13 mouse cellular contexts compared by ENCODE assay signal in the genomic region with DNA sequence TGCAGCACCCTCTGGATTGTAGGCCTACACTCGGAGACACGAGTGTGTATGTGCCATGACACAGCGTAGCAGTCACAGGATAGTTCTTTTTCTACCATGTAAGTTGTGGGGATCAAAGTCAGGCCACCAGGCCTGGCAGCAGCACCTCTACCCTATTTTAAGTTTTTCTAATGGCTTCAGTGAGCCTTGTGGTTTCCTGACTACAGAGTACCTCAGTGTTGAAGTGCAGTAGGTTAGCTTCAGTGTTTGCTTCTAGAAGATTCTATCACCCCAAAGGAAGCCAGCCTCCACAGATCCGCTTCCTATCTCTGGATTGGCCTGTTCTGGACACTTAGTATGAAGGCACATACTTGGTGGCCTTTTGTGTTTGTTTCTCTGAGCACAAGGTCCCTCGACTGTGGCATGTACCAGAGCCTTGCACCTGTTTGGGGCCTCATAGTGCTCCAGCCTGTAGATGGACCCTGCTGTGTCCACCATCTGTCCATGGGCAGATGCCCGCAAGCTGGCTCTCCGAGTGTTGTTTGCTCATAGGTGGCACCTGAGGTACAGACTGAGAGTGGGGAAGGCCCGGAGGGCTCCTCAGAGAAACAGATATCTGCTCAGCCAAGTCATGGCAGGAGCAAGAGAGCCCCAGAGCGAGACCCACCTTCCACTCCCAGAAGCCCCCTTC. TPM values are rescaled to one million over a fixed set of nuclear protein-coding genes. Genes with fewer than 3 reads are reported as not detected.
DNase-seq lines count a peak whose midpoint lies in the region; ATAC-seq lines count a peak whose summit lies in the region.
"Had no signal": no experiment of that assay in that cellular context is flagged by ENCODE, and none has a peak within 500 bp of the region (broad histone marks: within the 10 kb centered on the region; RNA-seq: fewer than 3 reads in every experiment).

No protein-coding gene starts in this region.

- no peaks in the 10 kb centered on the region for H3K4me1 ChIP-seq in heart, embryonic 12.5 days (replicated peaks)
- H3K4me1 ChIP-seq: embryonic facial prominence, embryonic 12.5 days; hindbrain, embryonic 15.5 days had no signal

- peak; percentile 45; the same call in 1 of the 2 replicates for ATAC-seq in cerebellum, adult (ENCODE audit: insufficient number of reproducible peaks, low FRiP score, low TSS enrichment)
- ATAC-seq in common myeloid progenitor, adult 5-6 weeks (replicated peaks; ENCODE audit: low read depth, poor library complexity, severe bottlenecking), result 0 out of 2 replicates have a peak, but pooled peaks have one; percentile 1
- ATAC-seq in heart, embryonic 12.5 days (ENCODE audit: insufficient number of reproducible peaks, low FRiP score), result no peak

- no peaks in the 10 kb centered on the region for H3K27me3 ChIP-seq in splenic B cell, adult 2 months (ENCODE audit: control insufficient read depth, insufficient read depth, low read length, poor library complexity, severe bottlenecking)
- no peaks in the 10 kb centered on the region for H3K27me3 ChIP-seq in heart, embryonic 12.5 days (replicated peaks)
- H3K27me3 ChIP-seq: embryonic facial prominence, embryonic 12.5 days; hindbrain, embryonic 15.5 days; stomach, embryonic 15.5 days had no signal

- peaks cover 4% of the 10 kb centered on the region for H3K36me3 ChIP-seq in splenic B cell, adult 2 months (ENCODE audit: control insufficient read depth, insufficient read depth, low read length, poor library complexity, severe bottlenecking)
- H3K36me3 ChIP-seq in heart, embryonic 12.5 days, result peaks cover 80% of the 10 kb centered on the region

- no peak overlapping the region for H3K4me3 ChIP-seq in heart, embryonic 12.5 days
- H3K4me3 ChIP-seq: embryonic facial prominence, embryonic 12.5 days; hindbrain, embryonic 15.5 days; layer of hippocampus, adult 2 months; stomach, embryonic 15.5 days had no signal

- no peak overlapping the region for H3K9ac ChIP-seq in heart, embryonic 12.5 days
- H3K9ac ChIP-seq: embryonic facial prominence, embryonic 12.5 days; hindbrain, embryonic 15.5 days; stomach, embryonic 15.5 days had no signal

- H3K9me3 ChIP-seq in heart, embryonic 12.5 days (replicated peaks), result no peaks in the 10 kb centered on the region
- H3K9me3 ChIP-seq: embryonic facial prominence, embryonic 12.5 days; hindbrain, embryonic 15.5 days; stomach, embryonic 15.5 days had no signal

- WGBS in heart, embryonic 12.5 days, result 89% methylated on average over 9 of the region's 9 CpGs

- H3K4me2 ChIP-seq in heart, embryonic 12.5 days, result no peak overlapping the region
- H3K4me2 ChIP-seq: embryonic facial prominence, embryonic 12.5 days; hindbrain, embryonic 15.5 days; stomach, embryonic 15.5 days had no signal

- no peak for DNase-seq in cerebellum, postnatal 4 days (ENCODE audit: low spot score in 2 of 2)
- DNase-seq in thymus, postnatal 14 days, result peak; percentile 5
- no peak for DNase-seq in thymus, postnatal 36 days
- DNase-seq in splenic B cell, adult 2 months (ENCODE audit: low read depth, low spot score), result peak; percentile 48
- no peak for DNase-seq in urinary bladder, adult 18-20 months (ENCODE audit: low spot score in 2 of 2)

- H3K27ac ChIP-seq in heart, embryonic 12.5 days (ENCODE audit: poor library complexity, severe bottlenecking), result no peak overlapping the region
- H3K27ac ChIP-seq: embryonic facial prominence, embryonic 12.5 days; hindbrain, embryonic 15.5 days; layer of hippocampus, adult 2 months; stomach, embryonic 15.5 days had no signal

RNA-seq across cellular contexts. Expression of a gene that starts 4.4 kb away (rescaled TPM):
- 0.24 and 0.27 TPM in 2 replicates for total RNA-seq in common myeloid progenitor, adult 5-6 weeks (2017)
- 2.4 and 2.6 TPM in 2 replicates for polyA plus RNA-seq in heart, embryonic 12.5 days (2016; fragmentation: Nextera tagmentation; extraction: Ambion mirVana)
- total RNA-seq: granulocyte monocyte progenitor cell, adult 5-6 weeks had no signal

RNA-seq across cellular contexts. Expression of a gene that starts 7.6 kb away (rescaled TPM):
- 0.96 TPM in 1 of 2 replicates, not detected in the other for total RNA-seq in common myeloid progenitor, adult 5-6 weeks (2017)
- 3.5 and 4.1 TPM in 2 replicates for polyA plus RNA-seq in heart, embryonic 12.5 days (2016; fragmentation: Nextera tagmentation; extraction: Ambion mirVana)

RNA-seq across cellular contexts. Expression of a gene that starts 7.6 kb away (rescaled TPM):
- total RNA-seq in common myeloid progenitor, adult 5-6 weeks (2017), result 10.8 and 13.3 TPM in 2 replicates
- polyA plus RNA-seq in heart, embryonic 12.5 days (2016; fragmentation: Nextera tagmentation; extraction: Ambion mirVana), result 67.4 and 70.0 TPM in 2 replicates

RNA-seq across cellular contexts. Expression of a gene that starts 12.4 kb away (rescaled TPM):
- 132 and 167 TPM in 2 replicates for total RNA-seq in common myeloid progenitor, adult 5-6 weeks (2017)
- 131 and 136 TPM in 2 replicates for polyA plus RNA-seq in heart, embryonic 12.5 days (2016; fragmentation: Nextera tagmentation; extraction: Ambion mirVana)

RNA-seq across cellular contexts. Expression of a gene that starts 20.1 kb away (rescaled TPM):
- total RNA-seq in common myeloid progenitor, adult 5-6 weeks (2017), result 15.3 and 29.6 TPM in 2 replicates
- polyA plus RNA-seq in heart, embryonic 12.5 days (2016; fragmentation: Nextera tagmentation; extraction: Ambion mirVana), result 99.4 and 105 TPM in 2 replicates

Comparison
In these comparisons a context has a peak if more than half of its experiments do, and no peak if none do; other contexts are left out.
1. DNase-seq: peak in thymus, postnatal 14 days (single experiment) and splenic B cell, adult 2 months (single experiment); none in cerebellum, postnatal 4 days (0 of 2), thymus, postnatal 36 days (0 of 2) and urinary bladder, adult 18-20 months (0 of 2).